Mouse (Mus musculus): ENCODE measurements around the gene Arhgef1.

- TF ChIP-seq EP300 (optimal IDR thresholded peaks at IDR 0.05) (no peak), CTCF (IDR thresholded peaks at IDR 0.05; ENCODE audit: low read depth) (no peak)
Measured at GRCm38 (mm10) chr7:24903444-24903825, 723 bp downstream of the Arhgef1 start.

All from stomach, postnatal 0 days (tissue).